Mouse (Mus musculus) intestine, postnatal 0 days (tissue): ENCODE data around the gene Grin2b. TPM values are rescaled to one million over a fixed set of nuclear protein-coding genes. Genes with fewer than 3 reads are reported as not detected.

Source experiments
- ATAC-seq: fragments of 200-750 bp; cut with Nextera tagmentation; 2 replicates; pipeline ENCODE4 v1.8.0; 2017; ENCODE audit warnings: mild to moderate bottlenecking, moderate TSS enrichment, moderate library complexity
- H3K27ac ChIP-seq: fragments of 300-500 bp; sonication (generic); 2 replicates; pipeline ENCODE4 v1.5.1; 2014; ENCODE audit warnings: mild to moderate bottlenecking, low read depth, low read length, moderate library complexity
- H3K27me3 ChIP-seq: fragments of 300-500 bp; sonication (generic); replicated peaks from 2 replicates; pipeline ENCODE4 v1.6.1; 2014; ENCODE audit warnings: low read length, mixed read lengths; ENCODE audit not compliant: control insufficient read depth, insufficient read depth
- H3K36me3 ChIP-seq: fragments of 300-500 bp; sonication (generic); 2 replicates; pipeline ENCODE4 v1.6.1; 2014; ENCODE audit warnings: mild to moderate bottlenecking, moderate library complexity; ENCODE audit not compliant: control insufficient read depth, insufficient read depth
- H3K4me1 ChIP-seq: fragments of 300-500 bp; sonication (generic); replicated peaks from 2 replicates; pipeline ENCODE4 v1.6.1; 2014; ENCODE audit warnings: antibody characterized with exemption, low read length, mixed read lengths; ENCODE audit not compliant: control insufficient read depth, insufficient read depth
- H3K4me2 ChIP-seq: fragments of 300-500 bp; sonication (generic); replicated peaks from 2 replicates; pipeline ENCODE4 v1.6.1; 2014; ENCODE audit warnings: low read depth, mild to moderate bottlenecking, moderate library complexity
- H3K4me3 ChIP-seq: fragments of 300-500 bp; sonication (generic); 2 replicates; pipeline ENCODE4 v1.5.1; 2014; ENCODE audit warnings: low read depth, low read length
- H3K9ac ChIP-seq: fragments of 300-500 bp; sonication (generic); 2 replicates; pipeline ENCODE4 v1.6.1; 2014; ENCODE audit warnings: mild to moderate bottlenecking, low read depth, low read length
- H3K9me3 ChIP-seq: fragments of 300-500 bp; sonication (generic); 2 replicates; pipeline ENCODE4 v1.6.1; 2016; ENCODE audit warnings: mixed run types; ENCODE audit not compliant: control insufficient read depth
- CTCF ChIP-seq: sonication (generic); IDR thresholded peaks from 2 replicates; pipeline ENCODE4 v1.5.1; 2016; ENCODE audit warnings: low read depth, mild to moderate bottlenecking, control low read depth, antibody characterized with exemption, moderate library complexity
- WGBS: fragments of 180-500 bp; shearing (Covaris S2); extraction: QIAGEN DNeasy Blood & Tissue Kit; methylation state at CpG from one replicate; pipeline ENCODE4 v1.1.7; 2014; 5-methylcytosine and 5-hydroxymethylcytosine counted together
- polyA plus RNA-seq: library from polyadenylated mRNA; unstranded; fragments of >200 nt; fragmentation: Nextera tagmentation; extraction: Ambion mirVana; gene quantifications from 2 replicates; pipeline ENCODE4 v1.2.1, GENCODE M21; 2015

The Grin2b gene
- polyA plus RNA-seq, 1 experiment from 2014 or later, result not detected

- TF ChIP-seq CTCF, result no peak
- Histone ChIP-seq H3K9ac (no peak overlapping the region), H3K27me3 (no peaks in the 10 kb centered on the region), H3K9me3 (no peaks in the 10 kb centered on the region), H3K4me3 (no peak overlapping the region), H3K4me2 (no peak overlapping the region), H3K4me1 (no peaks in the 10 kb centered on the region), H3K27ac (no peak overlapping the region), H3K36me3 (no peaks in the 10 kb centered on the region)
- WGBS, result 88% methylated on average over 11 of the region's 11 CpGs
- ATAC-seq, result no peak
Observed at GRCm38 (mm10) chr6:136162090-136162489, 11.2 kb downstream of the Grin2b start.

- H3K27me3 ChIP-seq, result no peaks in the 10 kb centered on the region
- no peaks in the 10 kb centered on the region for H3K36me3 ChIP-seq
- no peak for TF ChIP-seq CTCF
- H3K4me3 ChIP-seq, result no peak overlapping the region
- no peak overlapping the region for H3K27ac ChIP-seq
- WGBS, result 56% methylated on average over 9 of the region's 9 CpGs
- H3K4me1 ChIP-seq, result no peaks in the 10 kb centered on the region
- no peak overlapping the region for H3K9ac ChIP-seq
- ATAC-seq, result no peak
- no peaks in the 10 kb centered on the region for H3K9me3 ChIP-seq
- no peak overlapping the region for H3K4me2 ChIP-seq
Observed at GRCm38 (mm10) chr6:136153444-136153843, 19.9 kb downstream of the Grin2b start.

GRCm38 (mm10) chr6:136150064-136150463, 23.2 kb downstream of the Grin2b start:
- no peaks in the 10 kb centered on the region for H3K9me3 ChIP-seq
- no peak overlapping the region for H3K4me3 ChIP-seq
- no peak for TF ChIP-seq CTCF
- no peak overlapping the region for H3K9ac ChIP-seq
- H3K36me3 ChIP-seq, result no peaks in the 10 kb centered on the region
- ATAC-seq, result no peak
- WGBS, result 57% methylated on average over 6 of the region's 6 CpGs
- H3K4me2 ChIP-seq, result no peak overlapping the region
- H3K27me3 ChIP-seq, result no peaks in the 10 kb centered on the region
- no peaks in the 10 kb centered on the region for H3K4me1 ChIP-seq
- no peak overlapping the region for H3K27ac ChIP-seq

- Histone ChIP-seq H3K4me3 (no peak overlapping the region), H3K9me3 (no peaks in the 10 kb centered on the region), H3K27me3 (no peaks in the 10 kb centered on the region), H3K4me1 (no peaks in the 10 kb centered on the region), H3K27ac (no peak overlapping the region), H3K36me3 (no peaks in the 10 kb centered on the region), H3K4me2 (no peak overlapping the region), H3K9ac (no peak overlapping the region)
- WGBS, result 87% methylated on average over 6 of the region's 6 CpGs
- ATAC-seq, result no peak
- TF ChIP-seq CTCF, result no peak
Observed at GRCm38 (mm10) chr6:136139967-136140366, 33.3 kb downstream of the Grin2b start.

GRCm38 (mm10) chr6:136130456-136130855, 42.9 kb downstream of the Grin2b start:
- ATAC-seq, result 0 out of 2 replicates have a peak, but pooled peaks have one; percentile 41
- Histone ChIP-seq H3K27me3 (no peaks in the 10 kb centered on the region), H3K4me3 (no peak overlapping the region), H3K9ac (no peak overlapping the region), H3K4me2 (no peak overlapping the region), H3K4me1 (no peaks in the 10 kb centered on the region), H3K27ac (no peak overlapping the region), H3K36me3 (no peaks in the 10 kb centered on the region), H3K9me3 (no peaks in the 10 kb centered on the region)
- TF ChIP-seq CTCF, result peak; percentile 67
- 24% methylated on average over 10 of the region's 10 CpGs for WGBS

- Histone ChIP-seq H3K4me2 (no peak overlapping the region), H3K9me3 (no peaks in the 10 kb centered on the region), H3K27me3 (no peaks in the 10 kb centered on the region), H3K4me1 (no peaks in the 10 kb centered on the region), H3K9ac (no peak overlapping the region), H3K36me3 (no peaks in the 10 kb centered on the region), H3K27ac (no peak overlapping the region), H3K4me3 (no peak overlapping the region)
- WGBS, result 79% methylated on average over 3 of the region's 3 CpGs
- ATAC-seq, result no peak
- no peak for TF ChIP-seq CTCF
Observed at GRCm38 (mm10) chr6:136122593-136122992, 50.7 kb downstream of the Grin2b start.

GRCm38 (mm10) chr6:136117390-136117789, 55.9 kb downstream of the Grin2b start:
- Histone ChIP-seq H3K27ac (no peak overlapping the region), H3K4me2 (no peak overlapping the region), H3K27me3 (no peaks in the 10 kb centered on the region), H3K4me1 (no peaks in the 10 kb centered on the region), H3K36me3 (no peaks in the 10 kb centered on the region), H3K9me3 (no peaks in the 10 kb centered on the region), H3K9ac (no peak overlapping the region), H3K4me3 (no peak overlapping the region)
- peak; percentile 35; the same call in 1 of the 2 replicates for TF ChIP-seq CTCF
- 89% methylated on average over 3 of the region's 3 CpGs for WGBS
- ATAC-seq, result no peak
